Mouse (Mus musculus): ENCODE data around the gene Cdkl2. TPM values are rescaled to one million over a fixed set of nuclear protein-coding genes. Genes with fewer than 3 reads are reported as not detected.

The Cdkl2 gene
- polyA plus RNA-seq, 1 experiment from 2014 or later = 1.4 TPM

- no peaks in the 10 kb centered on the region for H3K27me3 ChIP-seq
- no peak for ATAC-seq
- H3K4me2 ChIP-seq = no peak overlapping the region
- peaks cover 77% of the 10 kb centered on the region for H3K36me3 ChIP-seq (ENCODE audit: poor library complexity, severe bottlenecking)
- no peaks in the 10 kb centered on the region for H3K4me1 ChIP-seq
- 96% methylated on average over 2 of the region's 2 CpGs for WGBS
- no peak overlapping the region for H3K27ac ChIP-seq
- H3K9me3 ChIP-seq (replicated peaks) = no peaks in the 10 kb centered on the region
- no peak overlapping the region for H3K9ac ChIP-seq
- no peak overlapping the region for H3K4me3 ChIP-seq
These were observed 19.5 kb upstream of the Cdkl2 start for GRCm38 (mm10) chr5:92063192-92063591.

- H3K9me3 ChIP-seq (replicated peaks) = no peaks in the 10 kb centered on the region
- H3K4me3 ChIP-seq = no peak overlapping the region
- peaks cover 60% of the 10 kb centered on the region for H3K36me3 ChIP-seq (ENCODE audit: poor library complexity, severe bottlenecking)
- H3K27ac ChIP-seq = no peak overlapping the region
- H3K4me2 ChIP-seq = no peak overlapping the region
- no peak for ATAC-seq
- WGBS = 96% methylated on average over 6 of the region's 6 CpGs
- no peaks in the 10 kb centered on the region for H3K27me3 ChIP-seq
- H3K4me1 ChIP-seq = no peaks in the 10 kb centered on the region
- no peak overlapping the region for H3K9ac ChIP-seq
These were observed 9.2 kb upstream of the Cdkl2 start for GRCm38 (mm10) chr5:92052866-92053265.

GRCm38 (mm10) chr5:92050419-92050818 lies 6.7 kb upstream of the Cdkl2 start:
- no peak overlapping the region for H3K4me3 ChIP-seq
- no peak overlapping the region for H3K4me2 ChIP-seq
- H3K4me1 ChIP-seq = no peaks in the 10 kb centered on the region
- H3K27me3 ChIP-seq = no peaks in the 10 kb centered on the region
- H3K27ac ChIP-seq = no peak overlapping the region
- no peak overlapping the region for H3K9ac ChIP-seq
- WGBS = 80% methylated on average over 3 of the region's 3 CpGs
- ATAC-seq = no peak
- peaks cover 36% of the 10 kb centered on the region for H3K36me3 ChIP-seq (ENCODE audit: poor library complexity, severe bottlenecking)
- H3K9me3 ChIP-seq (replicated peaks) = no peaks in the 10 kb centered on the region

- Histone ChIP-seq H3K4me2 (peak overlapping the region; percentile 97), H3K36me3 (ENCODE audit: poor library complexity, severe bottlenecking) (no peaks in the 10 kb centered on the region), H3K4me3 (peak overlapping the region; percentile 75), H3K4me1 (peaks cover 4% of the 10 kb centered on the region; the same call in 1 of the 2 replicates), H3K27me3 (peaks cover 26% of the 10 kb centered on the region), H3K9me3 (replicated peaks) (no peaks in the 10 kb centered on the region), H3K9ac (peak overlapping the region; percentile 63), H3K27ac (no peak overlapping the region)
- ATAC-seq = peak; percentile 99
- WGBS = under 1% methylated on average over 68 of the region's 68 CpGs
These were observed 1.0 kb downstream of the Cdkl2 start for GRCm38 (mm10) chr5:92042377-92043348.

- no peaks in the 10 kb centered on the region for H3K4me1 ChIP-seq
- no peak overlapping the region for H3K9ac ChIP-seq
- no peaks in the 10 kb centered on the region for H3K9me3 ChIP-seq (replicated peaks)
- no peak overlapping the region for H3K4me3 ChIP-seq
- H3K27me3 ChIP-seq = no peaks in the 10 kb centered on the region
- 67% methylated on average over 2 of the region's 2 CpGs for WGBS
- ATAC-seq = no peak
- no peaks in the 10 kb centered on the region for H3K36me3 ChIP-seq (ENCODE audit: poor library complexity, severe bottlenecking)
- H3K27ac ChIP-seq = no peak overlapping the region
- no peak overlapping the region for H3K4me2 ChIP-seq
These were observed 23.7 kb downstream of the Cdkl2 start for GRCm38 (mm10) chr5:92019960-92020359.

GRCm38 (mm10) chr5:92011756-92012155 lies 31.9 kb downstream of the Cdkl2 start:
- ATAC-seq = no peak
- Histone ChIP-seq H3K4me1 (no peaks in the 10 kb centered on the region), H3K9ac (no peak overlapping the region), H3K4me3 (no peak overlapping the region), H3K27me3 (no peaks in the 10 kb centered on the region), H3K27ac (no peak overlapping the region), H3K36me3 (ENCODE audit: poor library complexity, severe bottlenecking) (no peaks in the 10 kb centered on the region), H3K9me3 (replicated peaks) (no peaks in the 10 kb centered on the region), H3K4me2 (no peak overlapping the region)
- WGBS = 64% methylated on average over 7 of the region's 7 CpGs

GRCm38 (mm10) chr5:92009827-92010226 lies 33.9 kb downstream of the Cdkl2 start:
- no peak for ATAC-seq
- no peak overlapping the region for H3K9ac ChIP-seq
- no peaks in the 10 kb centered on the region for H3K36me3 ChIP-seq (ENCODE audit: poor library complexity, severe bottlenecking)
- H3K4me3 ChIP-seq = no peak overlapping the region
- H3K9me3 ChIP-seq (replicated peaks) = no peaks in the 10 kb centered on the region
- 54% methylated on average over 2 of the region's 2 CpGs for WGBS
- no peak overlapping the region for H3K27ac ChIP-seq
- no peaks in the 10 kb centered on the region for H3K27me3 ChIP-seq
- no peak overlapping the region for H3K4me2 ChIP-seq
- H3K4me1 ChIP-seq = no peaks in the 10 kb centered on the region

GRCm38 (mm10) chr5:92003011-92003410 lies 40.7 kb downstream of the Cdkl2 start:
- H3K4me3 ChIP-seq = no peak overlapping the region
- H3K27me3 ChIP-seq = no peaks in the 10 kb centered on the region
- no peaks in the 10 kb centered on the region for H3K4me1 ChIP-seq
- no peak overlapping the region for H3K27ac ChIP-seq
- ATAC-seq = 0 out of 2 replicates have a peak, but pooled peaks have one; percentile 48
- H3K36me3 ChIP-seq (ENCODE audit: poor library complexity, severe bottlenecking) = no peaks in the 10 kb centered on the region
- 66% methylated on average over 2 of the region's 2 CpGs for WGBS
- no peak overlapping the region for H3K9ac ChIP-seq
- H3K4me2 ChIP-seq = no peak overlapping the region
- peaks cover 5% of the 10 kb centered on the region; the same call in 1 of the 2 replicates for H3K9me3 ChIP-seq (replicated peaks)

- H3K9me3 ChIP-seq (replicated peaks) = peaks cover 5% of the 10 kb centered on the region; the same call in 1 of the 2 replicates
- H3K27me3 ChIP-seq = no peaks in the 10 kb centered on the region
- 72% methylated on average over 2 of the region's 2 CpGs for WGBS
- H3K4me2 ChIP-seq = no peak overlapping the region
- no peaks in the 10 kb centered on the region for H3K36me3 ChIP-seq (ENCODE audit: poor library complexity, severe bottlenecking)
- no peak overlapping the region for H3K4me3 ChIP-seq
- H3K4me1 ChIP-seq = no peaks in the 10 kb centered on the region
- no peak overlapping the region for H3K9ac ChIP-seq
- ATAC-seq = no peak
- no peak overlapping the region for H3K27ac ChIP-seq
These were observed 42.9 kb downstream of the Cdkl2 start for GRCm38 (mm10) chr5:92000770-92001169.

GRCm38 (mm10) chr5:91994546-91994945 lies 49.1 kb downstream of the Cdkl2 start:
- H3K27me3 ChIP-seq = no peaks in the 10 kb centered on the region
- H3K9me3 ChIP-seq (replicated peaks) = peaks cover 5% of the 10 kb centered on the region; the same call in 1 of the 2 replicates
- no peak for ATAC-seq
- no peak overlapping the region for H3K9ac ChIP-seq
- no peaks in the 10 kb centered on the region for H3K4me1 ChIP-seq
- H3K4me3 ChIP-seq = no peak overlapping the region
- WGBS = 65% methylated on average over 13 of the region's 13 CpGs
- no peaks in the 10 kb centered on the region for H3K36me3 ChIP-seq (ENCODE audit: poor library complexity, severe bottlenecking)
- no peak overlapping the region for H3K4me2 ChIP-seq
- H3K27ac ChIP-seq = no peak overlapping the region

- H3K9me3 ChIP-seq (replicated peaks) = no peaks in the 10 kb centered on the region
- H3K27me3 ChIP-seq = no peaks in the 10 kb centered on the region
- H3K4me3 ChIP-seq = no peak overlapping the region
- H3K4me2 ChIP-seq = no peak overlapping the region
- H3K4me1 ChIP-seq = no peaks in the 10 kb centered on the region
- H3K9ac ChIP-seq = no peak overlapping the region
- 89% methylated on average over 2 of the region's 2 CpGs for WGBS
- no peak for ATAC-seq
- H3K36me3 ChIP-seq (ENCODE audit: poor library complexity, severe bottlenecking) = no peaks in the 10 kb centered on the region
- H3K27ac ChIP-seq = no peak overlapping the region
These were observed 50.6 kb downstream of the Cdkl2 start for GRCm38 (mm10) chr5:91993061-91993460.

GRCm38 (mm10) chr5:91991191-91991937 lies 52.3 kb downstream of the Cdkl2 start:
- H3K27ac ChIP-seq = no peak overlapping the region
- no peak overlapping the region for H3K4me2 ChIP-seq
- H3K36me3 ChIP-seq (ENCODE audit: poor library complexity, severe bottlenecking) = no peaks in the 10 kb centered on the region
- no peak overlapping the region for H3K9ac ChIP-seq
- no peaks in the 10 kb centered on the region for H3K9me3 ChIP-seq (replicated peaks)
- no peaks in the 10 kb centered on the region for H3K4me1 ChIP-seq
- no peaks in the 10 kb centered on the region for H3K27me3 ChIP-seq
- WGBS = 85% methylated on average over 6 of the region's 6 CpGs
- no peak for ATAC-seq
- H3K4me3 ChIP-seq = no peak overlapping the region

Measured in forebrain, embryonic 13.5 days (tissue).